Mouse (Mus musculus) induced T-regulatory cell, adult 2 months (primary cell): ENCODE data around the gene Hgd.

Experiments
- DNase-seq: peaks from one replicate; pipeline ENCODE4 v3.0.0-alpha.2; 2012; ENCODE audit warnings: low read depth

Gene Hgd

GRCm38 (mm10) chr16:37579994-37580393, at the start of gene Hgd:
TSS of gene Hgd (plus strand) at chr16:37580153.
- DNase-seq = no peak

- DNase-seq = no peak
These were observed 49.8 kb upstream of the Hgd start for GRCm38 (mm10) chr16:37530170-37530569.

- no peak for DNase-seq
These were observed 47.9 kb upstream of the Hgd start for GRCm38 (mm10) chr16:37532046-37532445.

GRCm38 (mm10) chr16:37533369-37534068, 46.4 kb upstream of the Hgd start:
- DNase-seq = peak; percentile 13

GRCm38 (mm10) chr16:37539240-37539610, 40.7 kb upstream of the Hgd start:
- DNase-seq = no peak

GRCm38 (mm10) chr16:37539611-37540580, 40.1 kb upstream of the Hgd start, which contains the start of the genes Gtf2e1 and Rabl3:
TSS of gene Gtf2e1 (minus strand) at chr16:37539789.
TSS of gene Rabl3 (plus strand) at chr16:37539885.
- peak; percentile 99 for DNase-seq

- peak; percentile 10 for DNase-seq
These were observed 39.2 kb upstream of the Hgd start for GRCm38 (mm10) chr16:37540776-37541175.

GRCm38 (mm10) chr16:37546312-37546711, 33.6 kb upstream of the Hgd start:
- no peak for DNase-seq

GRCm38 (mm10) chr16:37550266-37550665, 29.7 kb upstream of the Hgd start:
- no peak for DNase-seq

GRCm38 (mm10) chr16:37550981-37551380, 29.0 kb upstream of the Hgd start:
- DNase-seq = no peak

GRCm38 (mm10) chr16:37552824-37553223, 27.1 kb upstream of the Hgd start:
- no peak for DNase-seq

GRCm38 (mm10) chr16:37562414-37562813, 17.5 kb upstream of the Hgd start:
- DNase-seq = no peak

GRCm38 (mm10) chr16:37562961-37563360, 17.0 kb upstream of the Hgd start:
- DNase-seq = no peak

- no peak for DNase-seq
These were observed 14.8 kb upstream of the Hgd start for GRCm38 (mm10) chr16:37565117-37565516.

GRCm38 (mm10) chr16:37566107-37566506, 13.8 kb upstream of the Hgd start:
- DNase-seq = no peak

GRCm38 (mm10) chr16:37567113-37568050, 12.6 kb upstream of the Hgd start:
- DNase-seq = no peak

GRCm38 (mm10) chr16:37571554-37571953, 8.4 kb upstream of the Hgd start:
- DNase-seq = no peak

- DNase-seq = no peak
These were observed 7.7 kb upstream of the Hgd start for GRCm38 (mm10) chr16:37572117-37572754.

- peak; percentile 5 for DNase-seq
These were observed 6.9 kb upstream of the Hgd start for GRCm38 (mm10) chr16:37573061-37573460.

GRCm38 (mm10) chr16:37575325-37575724, 4.6 kb upstream of the Hgd start:
- DNase-seq = no peak

GRCm38 (mm10) chr16:37579591-37579990, 362 bp upstream of the Hgd start:
- DNase-seq = no peak
